ENCODE assay signal across 27 mouse cellular contexts in genomic region chr7:63955440-63955839, GRCm38 (mm10). TPM values are rescaled to one million over a fixed set of nuclear protein-coding genes. Genes with fewer than 3 reads are reported as not detected.
A peak's percentile ranks its signal among the peaks of the same experiment; 100 is the strongest.
DNase-seq lines count a peak whose midpoint lies in the region; ATAC-seq and TF ChIP-seq lines count a peak whose summit lies in the region.
"Had no signal": no experiment of that assay in that cellular context is flagged by ENCODE, and none has a peak within 500 bp of the region (broad histone marks: within the 10 kb centered on the region; RNA-seq: fewer than 3 reads in every experiment).

No protein-coding gene starts in this region.

- peaks cover 51% of the 10 kb centered on the region for H3K4me1 ChIP-seq in forebrain, embryonic 10.5 days
- H3K4me1 ChIP-seq in forebrain, postnatal 0 days (ENCODE audit: insufficient read depth), result peaks cover 26% of the 10 kb centered on the region
- H3K4me1 ChIP-seq in liver, embryonic 11.5 days (replicated peaks; ENCODE audit: control insufficient read depth, insufficient read depth, low read length), result peaks cover 28% of the 10 kb centered on the region
- H3K4me1 ChIP-seq in embryonic facial prominence, embryonic 10.5 days, result peaks cover 33% of the 10 kb centered on the region
- peaks cover 75% of the 10 kb centered on the region for H3K4me1 ChIP-seq in liver, embryonic 15.5 days (replicated peaks)
- H3K4me1 ChIP-seq: limb, embryonic 13.5 days had no signal

- H3K4me2 ChIP-seq in forebrain, postnatal 0 days (ENCODE audit: low read depth), result no peak overlapping the region
- H3K4me2 ChIP-seq in liver, embryonic 11.5 days, result no peak overlapping the region
- no peak overlapping the region for H3K4me2 ChIP-seq in liver, embryonic 15.5 days
- H3K4me2 ChIP-seq: embryonic facial prominence, embryonic 13.5 days; limb, embryonic 13.5 days had no signal

- H3K27me3 ChIP-seq in forebrain, embryonic 10.5 days (ENCODE audit: poor library complexity, severe bottlenecking), result no peaks in the 10 kb centered on the region
- no peaks in the 10 kb centered on the region for H3K27me3 ChIP-seq in forebrain, postnatal 0 days (ENCODE audit: insufficient read depth, low read length)
- no peaks in the 10 kb centered on the region; the same call in 1 of the 2 replicates for H3K27me3 ChIP-seq in liver, embryonic 11.5 days (replicated peaks; ENCODE audit: control insufficient read depth, insufficient read depth, low read length)
- H3K27me3 ChIP-seq in embryonic facial prominence, embryonic 10.5 days (replicated peaks; ENCODE audit: low read depth, poor library complexity, severe bottlenecking), result no peaks in the 10 kb centered on the region
- H3K27me3 ChIP-seq in liver, embryonic 15.5 days, result 0 out of 2 replicates have a peak, but pooled peaks cover 2% of the 10 kb centered on the region
- H3K27me3 ChIP-seq: embryonic facial prominence, embryonic 13.5 days; limb, embryonic 13.5 days had no signal

- WGBS in forebrain, embryonic 10.5 days, result 82% methylated on average over 2 of the region's 2 CpGs
- 88% methylated on average over 2 of the region's 2 CpGs for WGBS in forebrain, postnatal 0 days
- 76% methylated on average over 2 of the region's 2 CpGs for WGBS in liver, embryonic 11.5 days
- 78% methylated on average over 2 of the region's 2 CpGs for WGBS in embryonic facial prominence, embryonic 10.5 days
- 76% methylated on average over 2 of the region's 2 CpGs for WGBS in liver, embryonic 15.5 days (ENCODE audit: insufficient replicate concordance)

- no peak for DNase-seq in forebrain, embryonic 10.5 days (ENCODE audit: extremely low spot score, low spot score)
- DNase-seq in forebrain, postnatal 0 days, result no peak
- no peak for DNase-seq in liver, embryonic 11.5 days (ENCODE audit: low spot score)
- DNase-seq in liver, result no peak
- DNase-seq in embryonic facial prominence, embryonic 10.5 days (ENCODE audit: low spot score), result no peak
- DNase-seq in adrenal gland, adult (ENCODE audit: inconsistent age in 2 of 2, low spot score in 1 of 2), result no peak
- DNase-seq in cerebellum, adult 11 months, result no peak
- DNase-seq: adrenal gland, postnatal 36 days; cerebellum, adult 9-10 months; heart, postnatal 10 days; kidney, adult 11 months; layer of hippocampus, postnatal 36 days; retina, postnatal 1 day; thymus, adult 2 months had no signal

- no peak for ATAC-seq in forebrain, postnatal 0 days
- no peak for ATAC-seq in liver, embryonic 11.5 days (replicated peaks; ENCODE audit: low FRiP score)
- no peak for ATAC-seq in liver, embryonic 15.5 days (ENCODE audit: insufficient read depth)
- ATAC-seq: CD4-positive, CD25-positive, alpha-beta regulatory T cell, adult 4 months; midbrain, embryonic 16.5 days had no signal

- H3K9me3 ChIP-seq in forebrain, embryonic 10.5 days, result no peaks in the 10 kb centered on the region
- no peaks in the 10 kb centered on the region for H3K9me3 ChIP-seq in forebrain, postnatal 0 days (ENCODE audit: low read length)
- no peaks in the 10 kb centered on the region for H3K9me3 ChIP-seq in liver, embryonic 11.5 days (ENCODE audit: control insufficient read depth, low read length)
- no peaks in the 10 kb centered on the region for H3K9me3 ChIP-seq in embryonic facial prominence, embryonic 10.5 days
- no peaks in the 10 kb centered on the region for H3K9me3 ChIP-seq in liver, embryonic 15.5 days (replicated peaks)
- H3K9me3 ChIP-seq: embryonic facial prominence, embryonic 13.5 days; heart, embryonic 10.5 days; limb, embryonic 13.5 days had no signal

- H3K4me3 ChIP-seq in forebrain, embryonic 10.5 days, result no peak overlapping the region
- H3K4me3 ChIP-seq in forebrain, postnatal 0 days (ENCODE audit: low read depth, low read length), result no peak overlapping the region
- no peak overlapping the region for H3K4me3 ChIP-seq in liver, embryonic 11.5 days (ENCODE audit: low read depth, low read length)
- no peak overlapping the region for H3K4me3 ChIP-seq in embryonic facial prominence, embryonic 10.5 days
- no peak overlapping the region for H3K4me3 ChIP-seq in liver, embryonic 15.5 days (replicated peaks)
- H3K4me3 ChIP-seq: embryonic facial prominence, embryonic 13.5 days; heart, embryonic 10.5 days; limb, embryonic 13.5 days had no signal

- no peak for TF ChIP-seq CTCF in forebrain, postnatal 0 days (IDR thresholded peaks at IDR 0.05; ENCODE audit: low read depth)

- no peak overlapping the region for H3K9ac ChIP-seq in forebrain, postnatal 0 days
- no peak overlapping the region for H3K9ac ChIP-seq in liver, embryonic 11.5 days (ENCODE audit: low read depth, low read length)
- H3K9ac ChIP-seq in liver, embryonic 15.5 days, result no peak overlapping the region
- H3K9ac ChIP-seq: embryonic facial prominence, embryonic 13.5 days; limb, embryonic 13.5 days had no signal

- H3K36me3 ChIP-seq in forebrain, embryonic 10.5 days (replicated peaks), result no peaks in the 10 kb centered on the region
- H3K36me3 ChIP-seq in forebrain, postnatal 0 days (ENCODE audit: insufficient read depth), result no peaks in the 10 kb centered on the region
- no peaks in the 10 kb centered on the region for H3K36me3 ChIP-seq in liver, embryonic 11.5 days (ENCODE audit: control insufficient read depth, insufficient read depth, low read length)
- H3K36me3 ChIP-seq in embryonic facial prominence, embryonic 10.5 days (replicated peaks), result no peaks in the 10 kb centered on the region
- no peaks in the 10 kb centered on the region for H3K36me3 ChIP-seq in liver, embryonic 15.5 days (replicated peaks)
- H3K36me3 ChIP-seq: embryonic facial prominence, embryonic 13.5 days; heart, embryonic 10.5 days; limb, embryonic 13.5 days had no signal

- H3K27ac ChIP-seq in forebrain, embryonic 10.5 days, result peak overlapping the region; percentile 97
- H3K27ac ChIP-seq in forebrain, postnatal 0 days (ENCODE audit: low read depth, low read length), result no peak overlapping the region
- 0 out of 2 replicates have a peak overlapping the region, but pooled peaks have one; percentile 46 for H3K27ac ChIP-seq in liver, embryonic 11.5 days (ENCODE audit: low read depth, low read length)
- H3K27ac ChIP-seq in embryonic facial prominence, embryonic 10.5 days (replicated peaks), result 0 out of 2 replicates have a peak overlapping the region, but pooled peaks have one; percentile 8
- H3K27ac ChIP-seq in liver, embryonic 15.5 days (replicated peaks), result peak overlapping the region; percentile 84; the same call in 1 of the 2 replicates
- H3K27ac ChIP-seq: embryonic facial prominence, embryonic 13.5 days; heart, embryonic 10.5 days; kidney, postnatal 0 days; limb, embryonic 13.5 days; macrophage had no signal

RNA-seq across cellular contexts. Expression of gene Klf13, which starts 16.7 kb away (rescaled TPM):
- 23.1 and 23.8 TPM in 2 replicates for polyA plus RNA-seq in forebrain, embryonic 10.5 days (2016; fragmentation: Nextera tagmentation; extraction: Ambion mirVana)
- 25.5 and 32.0 TPM in 2 replicates for total RNA-seq in forebrain, postnatal 0 days (2014; rRNA removed)
- 24.8 and 32.0 TPM in 2 replicates for polyA plus RNA-seq in forebrain, postnatal 0 days (2015; fragmentation: Nextera tagmentation; extraction: Ambion mirVana)
- polyA plus RNA-seq in liver, embryonic 11.5 days (2014; fragmentation: Nextera tagmentation; extraction: Ambion mirVana), result 20.0 and 20.9 TPM in 2 replicates
- 22.1 and 23.9 TPM in 2 replicates for polyA plus RNA-seq in embryonic facial prominence, embryonic 10.5 days (2016; fragmentation: Nextera tagmentation; extraction: Ambion mirVana)
- 15.3 and 15.6 TPM in 2 replicates for polyA plus RNA-seq in liver, embryonic 15.5 days (2015; fragmentation: Nextera tagmentation; extraction: Ambion mirVana)

RNA-seq across cellular contexts. Expression of gene E030018B13Rik, which starts 38.8 kb away (rescaled TPM):
- 0.21 TPM in 1 of 2 replicates, not detected in the other for polyA plus RNA-seq in forebrain, embryonic 10.5 days (2016; fragmentation: Nextera tagmentation; extraction: Ambion mirVana)
- total RNA-seq in forebrain, postnatal 0 days (2014; rRNA removed), result not detected in 2 replicates
- not detected in 2 replicates for polyA plus RNA-seq in forebrain, postnatal 0 days (2015; fragmentation: Nextera tagmentation; extraction: Ambion mirVana)
- 0.25 TPM in 1 of 2 replicates, not detected in the other for polyA plus RNA-seq in liver, embryonic 11.5 days (2014; fragmentation: Nextera tagmentation; extraction: Ambion mirVana)
- polyA plus RNA-seq in embryonic facial prominence, embryonic 10.5 days (2016; fragmentation: Nextera tagmentation; extraction: Ambion mirVana), result not detected in 2 replicates
- not detected in 2 replicates for polyA plus RNA-seq in liver, embryonic 15.5 days (2015; fragmentation: Nextera tagmentation; extraction: Ambion mirVana)
- total RNA-seq: adrenal gland, postnatal 36 days; heart, postnatal 10 days; layer of hippocampus, postnatal 36 days; left cerebral cortex, postnatal 14 days had no signal
- polyA plus RNA-seq: CD4-positive, CD25-positive, alpha-beta regulatory T cell, adult 4 months; cortical plate, adult 2 months; embryonic facial prominence, embryonic 13.5 days; kidney, postnatal 0 days; lung, embryonic 16.5 days; macrophage; midbrain, embryonic 16.5 days; stomach, embryonic 16.5 days; thymus, adult 2 months; urinary bladder, adult 2 months had no signal
